Mouse (Mus musculus): ENCODE measurements around the gene Cyfip1. TPM values are rescaled to one million over a fixed set of nuclear protein-coding genes. Genes with fewer than 3 reads are reported as not detected.

The Cyfip1 gene
- polyA plus RNA-seq, 1 experiment from 2014 or later: 125 TPM

DNA sequence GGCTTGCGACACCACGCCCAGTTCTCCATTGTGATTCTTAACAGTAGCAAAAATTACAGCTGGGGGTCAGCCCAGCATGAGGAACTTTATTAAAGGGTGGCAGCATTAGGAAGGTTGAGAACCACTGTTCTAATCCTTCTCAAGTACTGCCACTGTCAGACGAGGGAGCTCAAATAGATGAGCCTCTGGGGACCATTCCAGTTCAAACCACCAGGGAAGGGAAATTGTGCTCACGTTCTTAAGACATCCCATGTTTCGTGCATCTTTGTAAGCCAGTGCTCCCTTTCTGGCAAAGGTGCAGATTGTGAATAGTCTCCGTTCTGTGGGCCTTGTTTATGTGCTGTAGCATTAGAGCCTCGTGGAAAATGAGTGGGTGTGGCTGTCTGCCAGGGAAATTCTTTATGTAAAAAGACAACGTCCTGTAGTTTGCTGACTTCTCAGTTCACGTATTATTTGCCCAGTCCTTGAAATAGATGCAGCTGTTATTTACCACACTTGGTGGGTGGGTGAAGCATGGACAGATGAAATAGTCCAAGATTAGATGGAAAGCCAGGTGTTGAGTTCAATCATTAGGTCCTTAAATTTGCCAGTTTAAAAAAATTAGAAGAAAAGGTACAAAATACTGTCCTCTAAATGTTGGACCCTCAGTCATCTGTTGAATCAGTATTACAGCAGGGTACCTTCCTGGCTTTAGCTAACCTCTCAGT is 5.2 kb downstream of the Cyfip1 start:
- H3K4me1 ChIP-seq (replicated peaks): peaks cover 38% of the 10 kb centered on the region
- WGBS: 72% methylated on average over 9 of the region's 9 CpGs
- H3K4me3 ChIP-seq (replicated peaks): no peak overlapping the region
- ATAC-seq (ENCODE audit: insufficient number of reproducible peaks, insufficient read depth, low FRiP score, low TSS enrichment, low read depth): no peak
- no peaks in the 10 kb centered on the region for H3K27me3 ChIP-seq
- no peaks in the 10 kb centered on the region for H3K9me3 ChIP-seq
- H3K4me2 ChIP-seq: no peak overlapping the region
- H3K9ac ChIP-seq (replicated peaks): no peak overlapping the region
- H3K27ac ChIP-seq: 0 out of 2 replicates have a peak overlapping the region, but pooled peaks have one; percentile 57
- no peaks in the 10 kb centered on the region for H3K36me3 ChIP-seq

DNA sequence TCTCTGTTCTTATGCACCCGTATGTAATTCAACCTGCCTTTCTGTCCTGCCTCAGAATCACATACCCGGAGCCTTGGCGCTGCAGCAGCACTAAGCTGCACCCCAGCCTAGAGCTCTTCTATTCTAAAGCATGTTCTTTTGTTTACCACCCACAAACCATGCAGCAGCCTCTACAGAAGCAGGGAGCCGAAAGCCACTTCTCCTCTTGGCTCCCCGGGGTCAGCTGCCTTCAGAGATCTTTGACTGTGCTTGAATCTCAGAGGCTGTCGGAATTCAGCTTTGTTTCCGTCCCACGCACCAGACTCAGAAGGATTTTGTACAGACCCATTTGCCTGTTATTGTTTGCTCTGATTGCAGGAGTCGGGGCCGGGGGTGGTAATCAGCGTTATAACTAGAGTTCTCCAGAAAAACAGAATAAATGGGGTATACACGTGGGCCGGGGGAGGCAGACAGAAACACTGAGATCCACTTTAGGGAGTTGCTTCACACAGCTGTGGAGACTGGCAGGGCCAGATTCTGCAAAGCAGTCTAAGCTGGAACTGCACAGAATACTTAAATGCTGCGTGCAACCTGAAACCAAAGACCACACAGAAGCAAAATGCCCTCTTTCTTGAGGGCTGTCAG is 8.5 kb downstream of the Cyfip1 start:
- peaks cover 31% of the 10 kb centered on the region for H3K4me1 ChIP-seq (replicated peaks)
- H3K36me3 ChIP-seq: no peaks in the 10 kb centered on the region
- WGBS: 52% methylated on average over 14 of the region's 14 CpGs
- peak; percentile 69; the same call in 1 of the 2 replicates for ATAC-seq (ENCODE audit: insufficient number of reproducible peaks, insufficient read depth, low FRiP score, low TSS enrichment, low read depth)
- H3K27ac ChIP-seq: peak overlapping the region; percentile 90
- H3K27me3 ChIP-seq: no peaks in the 10 kb centered on the region
- no peak overlapping the region for H3K4me3 ChIP-seq (replicated peaks)
- H3K4me2 ChIP-seq: peak overlapping the region; percentile 38
- peak overlapping the region; percentile 38; the same call in 1 of the 2 replicates for H3K9ac ChIP-seq (replicated peaks)
- H3K9me3 ChIP-seq: no peaks in the 10 kb centered on the region

DNA sequence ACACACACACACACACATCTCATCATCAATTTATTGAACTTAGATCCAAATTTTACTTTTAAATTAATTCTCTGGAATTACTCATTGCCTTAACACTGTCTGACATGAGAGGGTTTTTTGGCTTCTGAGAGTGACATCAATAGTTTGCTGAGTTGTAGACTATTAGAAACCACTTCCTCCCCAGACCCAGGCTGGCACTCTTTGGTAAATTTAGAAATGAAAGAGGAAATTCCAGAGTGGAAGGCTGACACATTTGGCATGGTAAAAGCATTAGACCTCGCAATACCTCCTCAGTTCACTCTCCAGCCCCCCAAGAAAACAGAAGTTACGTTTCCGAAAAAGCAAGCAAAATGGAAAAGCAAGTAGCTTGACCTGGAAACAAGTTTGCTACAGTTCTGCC is 11.2 kb downstream of the Cyfip1 start:
- H3K9me3 ChIP-seq: no peaks in the 10 kb centered on the region
- H3K9ac ChIP-seq (replicated peaks): no peak overlapping the region
- no peak overlapping the region for H3K4me2 ChIP-seq
- H3K36me3 ChIP-seq: no peaks in the 10 kb centered on the region
- 81% methylated on average over 3 of the region's 3 CpGs for WGBS
- H3K27ac ChIP-seq: no peak overlapping the region
- ATAC-seq (ENCODE audit: insufficient number of reproducible peaks, insufficient read depth, low FRiP score, low TSS enrichment, low read depth): no peak
- peaks cover 30% of the 10 kb centered on the region for H3K4me1 ChIP-seq (replicated peaks)
- H3K27me3 ChIP-seq: no peaks in the 10 kb centered on the region
- no peak overlapping the region for H3K4me3 ChIP-seq (replicated peaks)

DNA sequence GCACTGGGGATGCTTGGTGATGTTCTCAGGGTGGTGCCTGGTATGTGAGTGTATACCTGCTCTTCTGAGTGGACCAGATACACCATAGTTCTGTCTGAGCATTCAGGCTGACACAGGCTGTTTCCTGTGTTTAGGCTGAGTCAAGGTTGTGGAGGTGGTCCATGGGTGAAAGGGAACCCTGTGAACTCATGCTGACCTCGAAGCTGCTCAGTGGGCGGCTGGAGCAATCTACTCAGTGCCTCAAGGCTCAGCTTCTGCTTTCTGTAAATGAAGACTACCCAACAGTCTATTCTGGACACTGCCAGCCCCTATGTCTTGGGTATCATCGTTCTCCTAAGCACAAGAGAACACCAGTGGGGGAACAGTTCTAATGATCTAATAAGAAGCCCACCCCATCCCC is 14.1 kb downstream of the Cyfip1 start:
- no peak for ATAC-seq (ENCODE audit: insufficient number of reproducible peaks, insufficient read depth, low FRiP score, low TSS enrichment, low read depth)
- no peak overlapping the region for H3K4me3 ChIP-seq (replicated peaks)
- H3K27ac ChIP-seq: no peak overlapping the region
- H3K27me3 ChIP-seq: no peaks in the 10 kb centered on the region
- no peak overlapping the region for H3K9ac ChIP-seq (replicated peaks)
- H3K36me3 ChIP-seq: no peaks in the 10 kb centered on the region
- H3K9me3 ChIP-seq: no peaks in the 10 kb centered on the region
- H3K4me1 ChIP-seq (replicated peaks): peaks cover 12% of the 10 kb centered on the region
- no peak overlapping the region for H3K4me2 ChIP-seq
- WGBS: 87% methylated on average over 3 of the region's 3 CpGs

DNA sequence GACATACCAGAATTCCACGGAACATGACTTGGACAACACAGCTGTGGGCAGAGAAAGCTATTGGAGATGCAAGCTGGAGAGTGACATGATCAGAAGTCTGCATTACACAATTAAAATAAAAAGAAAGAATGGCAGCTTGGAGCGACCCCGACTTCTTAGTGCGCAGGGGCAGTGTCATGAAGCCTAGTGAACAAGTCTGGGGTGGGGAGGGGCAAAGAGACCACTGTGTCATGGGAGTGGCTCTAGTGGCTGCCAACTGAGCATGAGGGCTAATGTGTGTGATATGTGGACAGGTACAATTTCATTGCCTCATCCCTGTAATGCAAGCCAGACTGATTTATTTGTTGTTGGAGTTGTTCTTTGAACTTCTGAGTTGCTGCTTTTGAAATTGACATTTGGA is 15.2 kb downstream of the Cyfip1 start:
- no peak overlapping the region for H3K27ac ChIP-seq
- H3K36me3 ChIP-seq: no peaks in the 10 kb centered on the region
- no peak overlapping the region for H3K9ac ChIP-seq (replicated peaks)
- H3K4me3 ChIP-seq (replicated peaks): no peak overlapping the region
- 97% methylated on average over 4 of the region's 4 CpGs for WGBS
- ATAC-seq (ENCODE audit: insufficient number of reproducible peaks, insufficient read depth, low FRiP score, low TSS enrichment, low read depth): no peak
- H3K9me3 ChIP-seq: no peaks in the 10 kb centered on the region
- H3K4me1 ChIP-seq (replicated peaks): peaks cover 4% of the 10 kb centered on the region; the same call in 1 of the 2 replicates
- H3K27me3 ChIP-seq: no peaks in the 10 kb centered on the region
- H3K4me2 ChIP-seq: no peak overlapping the region

DNA sequence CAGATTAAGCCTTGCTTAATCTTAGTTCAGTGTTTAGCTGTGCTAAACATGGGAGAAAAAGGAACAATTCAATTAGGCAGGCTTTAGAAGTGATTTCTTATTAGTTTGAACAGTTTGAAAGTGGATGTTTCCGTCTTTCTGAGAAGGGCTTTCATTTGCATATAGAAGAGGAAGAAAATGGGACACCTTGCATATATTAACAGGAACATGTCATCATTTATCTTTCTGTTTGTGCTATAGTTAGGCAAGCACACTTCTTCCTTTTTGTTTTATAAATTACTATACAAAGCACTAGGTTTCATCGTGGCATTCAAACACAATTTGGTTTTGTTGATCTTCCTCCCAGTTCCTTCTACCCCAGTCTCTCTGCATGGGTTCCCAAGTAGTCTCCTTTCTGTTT is 16.2 kb downstream of the Cyfip1 start:
- Histone ChIP-seq H3K9ac (replicated peaks) (no peak overlapping the region), H3K4me3 (replicated peaks) (no peak overlapping the region), H3K27ac (no peak overlapping the region), H3K36me3 (no peaks in the 10 kb centered on the region), H3K9me3 (no peaks in the 10 kb centered on the region), H3K27me3 (no peaks in the 10 kb centered on the region), H3K4me1 (replicated peaks) (peaks cover 4% of the 10 kb centered on the region; the same call in 1 of the 2 replicates), H3K4me2 (no peak overlapping the region)
- no peak for ATAC-seq (ENCODE audit: insufficient number of reproducible peaks, insufficient read depth, low FRiP score, low TSS enrichment, low read depth)
- WGBS: 80% methylated on average over 2 of the region's 2 CpGs

DNA sequence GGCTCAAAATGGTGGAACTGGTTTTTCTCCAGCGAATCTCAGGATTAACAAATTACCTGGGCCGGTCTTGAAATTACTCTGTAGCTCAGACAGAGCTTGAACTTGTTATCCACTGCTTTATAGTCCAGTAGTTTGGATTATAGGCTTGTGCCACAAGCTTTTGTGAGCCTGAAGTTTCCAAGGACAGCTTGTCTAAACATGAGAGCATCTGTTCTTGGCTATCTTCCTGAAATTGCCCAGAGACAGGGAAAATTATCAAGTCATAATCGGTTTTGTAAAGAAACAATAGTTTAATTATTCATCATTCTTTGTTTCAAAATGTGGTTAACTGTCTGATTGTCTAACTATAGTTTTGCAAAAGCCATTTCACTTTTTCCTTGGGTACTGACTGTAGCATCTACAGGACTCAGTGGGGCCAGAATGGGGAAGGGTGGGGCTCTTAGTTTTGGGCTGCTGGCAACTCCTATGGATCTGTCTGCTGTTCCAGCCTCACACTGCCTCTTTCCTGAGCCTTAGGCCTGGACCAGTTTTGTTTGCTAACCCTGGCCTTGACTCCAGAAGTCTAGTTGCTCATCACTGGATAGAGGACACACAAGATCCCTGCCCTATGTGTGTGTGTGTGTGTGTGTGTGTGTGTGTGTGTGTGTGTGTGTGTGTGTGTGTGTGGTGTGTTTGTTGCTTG is 17.4 kb downstream of the Cyfip1 start:
- ATAC-seq (ENCODE audit: insufficient number of reproducible peaks, insufficient read depth, low FRiP score, low TSS enrichment, low read depth): no peak
- Histone ChIP-seq H3K36me3 (no peaks in the 10 kb centered on the region), H3K9me3 (no peaks in the 10 kb centered on the region), H3K4me3 (replicated peaks) (no peak overlapping the region), H3K4me2 (no peak overlapping the region), H3K27me3 (no peaks in the 10 kb centered on the region), H3K27ac (no peak overlapping the region), H3K4me1 (replicated peaks) (peaks cover 4% of the 10 kb centered on the region; the same call in 1 of the 2 replicates), H3K9ac (replicated peaks) (no peak overlapping the region)
- WGBS: 86% methylated on average over 3 of the region's 3 CpGs

DNA sequence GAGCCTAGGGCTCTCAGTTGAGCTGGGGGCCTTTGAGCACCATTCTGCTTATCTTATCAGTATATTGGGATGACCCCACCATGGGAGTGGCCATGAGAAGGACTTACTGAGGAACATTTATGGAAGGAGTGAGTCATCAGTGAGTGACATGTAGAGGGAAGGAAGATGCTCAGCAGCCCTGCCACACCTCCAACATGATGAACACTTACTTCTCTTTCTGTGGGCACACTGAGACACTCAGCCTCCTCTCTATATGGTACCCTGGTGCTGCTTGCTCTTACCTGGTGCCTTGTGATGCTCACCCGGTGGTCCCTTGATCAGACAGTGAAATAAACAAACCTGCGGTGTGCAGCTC is 17.9 kb downstream of the Cyfip1 start:
- no peak for ATAC-seq (ENCODE audit: insufficient number of reproducible peaks, insufficient read depth, low FRiP score, low TSS enrichment, low read depth)
- no peaks in the 10 kb centered on the region for H3K27me3 ChIP-seq
- WGBS: 81% methylated on average over 2 of the region's 2 CpGs

DNA sequence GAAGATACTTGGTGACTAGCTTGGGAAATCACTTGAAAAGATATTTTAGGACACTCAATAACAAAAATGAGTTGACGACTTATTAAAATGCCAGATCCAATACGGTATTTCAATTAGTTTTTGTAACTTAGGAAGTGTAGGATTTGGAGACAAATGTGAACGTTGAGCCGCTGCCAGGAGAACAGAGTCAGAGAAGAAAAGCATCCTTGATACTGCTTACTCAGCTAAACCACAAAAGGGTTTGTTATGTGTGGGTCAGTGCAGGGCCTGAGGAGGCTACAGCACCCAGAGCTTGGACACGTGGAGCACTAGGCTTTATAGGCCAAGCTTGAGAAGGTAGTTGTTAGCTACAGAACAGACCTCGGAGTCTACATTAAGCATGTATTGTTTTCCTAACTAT is 18.4 kb downstream of the Cyfip1 start:
- no peak overlapping the region for H3K4me2 ChIP-seq
- no peak for ATAC-seq (ENCODE audit: insufficient number of reproducible peaks, insufficient read depth, low FRiP score, low TSS enrichment, low read depth)
- H3K36me3 ChIP-seq: no peaks in the 10 kb centered on the region
- WGBS: 90% methylated on average over 6 of the region's 6 CpGs
- no peak overlapping the region for H3K27ac ChIP-seq
- H3K4me1 ChIP-seq (replicated peaks): peaks cover 4% of the 10 kb centered on the region; the same call in 1 of the 2 replicates
- no peaks in the 10 kb centered on the region for H3K27me3 ChIP-seq
- no peak overlapping the region for H3K4me3 ChIP-seq (replicated peaks)
- no peak overlapping the region for H3K9ac ChIP-seq (replicated peaks)
- H3K9me3 ChIP-seq: no peaks in the 10 kb centered on the region

More for the DNA sequence above, 17.9 kb downstream of the Cyfip1 start:
- Histone ChIP-seq H3K9me3 (no peaks in the 10 kb centered on the region), H3K9ac (replicated peaks) (no peak overlapping the region), H3K4me3 (replicated peaks) (no peak overlapping the region), H3K27ac (no peak overlapping the region), H3K4me2 (no peak overlapping the region), H3K36me3 (no peaks in the 10 kb centered on the region), H3K4me1 (replicated peaks) (peaks cover 4% of the 10 kb centered on the region; the same call in 1 of the 2 replicates)

DNA sequence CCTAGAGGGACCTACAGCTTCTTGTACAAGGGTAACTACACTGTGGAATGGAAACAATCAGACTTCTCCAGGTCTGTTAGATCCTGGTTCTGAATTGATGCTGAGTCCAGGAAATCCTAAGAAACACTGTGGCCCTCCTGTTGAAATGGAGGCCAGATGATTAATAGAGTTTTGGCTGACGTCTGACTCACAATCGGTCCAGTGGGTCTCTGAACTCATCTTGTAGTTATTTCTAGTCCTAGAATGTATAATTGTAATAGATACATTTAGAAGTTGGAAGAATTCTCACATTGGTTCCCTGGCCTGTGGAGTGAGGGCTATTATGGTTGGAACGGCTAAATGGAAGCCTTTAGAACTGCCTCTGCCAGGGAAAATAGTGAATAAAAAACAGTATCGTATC is 19.6 kb downstream of the Cyfip1 start:
- H3K4me2 ChIP-seq: no peak overlapping the region
- no peak overlapping the region for H3K9ac ChIP-seq (replicated peaks)
- H3K4me3 ChIP-seq (replicated peaks): no peak overlapping the region
- no peak overlapping the region for H3K27ac ChIP-seq
- H3K4me1 ChIP-seq (replicated peaks): no peaks in the 10 kb centered on the region
- H3K36me3 ChIP-seq: no peaks in the 10 kb centered on the region
- WGBS: 88% methylated on average over 4 of the region's 4 CpGs
- no peak for ATAC-seq (ENCODE audit: insufficient number of reproducible peaks, insufficient read depth, low FRiP score, low TSS enrichment, low read depth)
- no peaks in the 10 kb centered on the region for H3K9me3 ChIP-seq
- no peaks in the 10 kb centered on the region for H3K27me3 ChIP-seq

DNA sequence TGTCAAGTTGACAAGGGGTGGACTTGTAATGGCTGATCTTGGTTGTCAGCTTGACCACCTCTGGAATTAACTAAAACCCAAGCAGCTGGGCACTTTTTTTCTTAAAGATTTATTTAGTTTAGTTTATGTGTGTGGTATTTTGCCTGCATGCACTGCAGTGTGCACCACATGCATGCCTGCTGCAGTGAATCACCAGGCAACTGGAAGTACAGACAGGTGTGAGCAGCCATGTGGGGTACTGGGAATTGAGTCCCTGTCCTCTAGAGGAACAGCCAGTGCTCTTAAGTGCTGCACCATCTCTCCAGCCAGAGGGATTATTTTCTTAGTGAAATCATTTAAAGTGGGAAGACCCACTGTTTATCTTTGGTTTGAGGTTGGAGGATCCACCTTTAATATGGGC is 23.5 kb downstream of the Cyfip1 start:
- Histone ChIP-seq H3K4me1 (replicated peaks) (peaks cover 14% of the 10 kb centered on the region), H3K9ac (replicated peaks) (no peak overlapping the region), H3K36me3 (no peaks in the 10 kb centered on the region), H3K27ac (no peak overlapping the region), H3K9me3 (no peaks in the 10 kb centered on the region), H3K4me3 (replicated peaks) (no peak overlapping the region), H3K27me3 (no peaks in the 10 kb centered on the region), H3K4me2 (no peak overlapping the region)
- no peak for ATAC-seq (ENCODE audit: insufficient number of reproducible peaks, insufficient read depth, low FRiP score, low TSS enrichment, low read depth)
